Mouse (Mus musculus) testis, adult 2 months (tissue): ENCODE data around the gene Lrch1.

Source experiments
- CTCF ChIP-seq: fragments of 200-500 bp; IDR thresholded peaks from 2 replicates; pipeline ENCODE4 v1.5.1; 2012; ENCODE audit warnings: low read depth, mild to moderate bottlenecking, inconsistent platforms, low read length, moderate library complexity; ENCODE audit not compliant: control insufficient read depth, insufficient read depth, insufficient replicate concordance
- POLR2A ChIP-seq: fragments of 200-500 bp; IDR thresholded peaks from 2 replicates; pipeline ENCODE4 v1.6.1; 2012; ENCODE audit warnings: low read depth, mild to moderate bottlenecking, inconsistent platforms, low read length, moderate library complexity; ENCODE audit not compliant: control insufficient read depth

DNA sequence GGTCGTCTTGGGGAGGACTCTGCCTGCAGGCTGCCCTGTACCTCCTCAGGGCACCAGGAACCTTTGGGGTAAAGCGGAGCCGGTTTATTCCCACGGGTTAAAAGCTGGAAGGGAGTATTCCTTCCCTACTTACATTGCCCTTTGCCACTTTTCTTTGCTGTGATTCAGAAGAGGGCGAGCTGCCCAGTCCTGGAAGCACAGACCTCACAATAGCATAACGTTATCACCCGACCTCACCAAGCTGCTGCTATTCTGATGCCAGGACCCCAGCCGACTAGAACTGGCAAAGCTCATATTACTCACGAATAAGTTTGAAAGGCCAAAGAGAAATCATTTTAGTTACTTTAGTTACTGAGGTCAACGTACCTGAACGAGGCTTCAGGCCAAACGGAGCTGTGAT is 152.7 kb downstream of the Lrch1 start:
- TF ChIP-seq POLR2A (no peak), CTCF (no peak)
